Mouse (Mus musculus) neutrophil, adult 5-6 weeks (primary cell): ENCODE data around the gene Creg1. TPM values are rescaled to one million over a fixed set of nuclear protein-coding genes. Genes with fewer than 3 reads are reported as not detected.

ENCODE experiments used
- ATAC-seq: fragments of 151-379, 151-347 bp; 2 replicates; pipeline ENCODE4 v1.8.0; 2017; ENCODE audit warnings: mild to moderate bottlenecking, moderate TSS enrichment; ENCODE audit not compliant: insufficient number of reproducible peaks, poor library complexity, low FRiP score, severe bottlenecking; ENCODE audit errors: extremely low read depth
- total RNA-seq: library from RNA; stranded (forward); fragments of 200-1000 nt; gene quantifications from 2 replicates; pipeline ENCODE4 v1.2.3, GENCODE M21; 2017

The Creg1 gene
- total RNA-seq, 1 experiment from 2014 or later: 78.8 TPM

GRCm38 (mm10) chr1:165779954-165780585, 16.5 kb downstream of the Creg1 start:
- peak; percentile 7; the same call in 1 of the 2 replicates for ATAC-seq

- ATAC-seq: peak; percentile 66
Measured at GRCm38 (mm10) chr1:165780586-165781111, 17.1 kb downstream of the Creg1 start.

- no peak for ATAC-seq
Measured at GRCm38 (mm10) chr1:165781426-165781825, 17.9 kb downstream of the Creg1 start.

- ATAC-seq: no peak
Measured at GRCm38 (mm10) chr1:165781911-165782310, 18.4 kb downstream of the Creg1 start.

- ATAC-seq: no peak
Measured at GRCm38 (mm10) chr1:165786296-165786695, 22.8 kb downstream of the Creg1 start.

- no peak for ATAC-seq
Measured at GRCm38 (mm10) chr1:165788511-165788910, 25.0 kb downstream of the Creg1 start, which contains the start of gene Cd247. Cd247 (plus strand) TSS chr1:165788681.

- ATAC-seq: no peak
Measured at GRCm38 (mm10) chr1:165789066-165789660, 25.6 kb downstream of the Creg1 start.

- ATAC-seq: no peak
Measured at GRCm38 (mm10) chr1:165789963-165790362, 26.4 kb downstream of the Creg1 start.

GRCm38 (mm10) chr1:165790461-165791210, 27.1 kb downstream of the Creg1 start:
- ATAC-seq: no peak

GRCm38 (mm10) chr1:165791411-165791810, 27.9 kb downstream of the Creg1 start:
- ATAC-seq: no peak

GRCm38 (mm10) chr1:165801709-165802310, 38.3 kb downstream of the Creg1 start:
- ATAC-seq: no peak

- no peak for ATAC-seq
Measured at GRCm38 (mm10) chr1:165803107-165803506, 39.6 kb downstream of the Creg1 start.

GRCm38 (mm10) chr1:165804133-165804532, 40.6 kb downstream of the Creg1 start:
- no peak for ATAC-seq

GRCm38 (mm10) chr1:165810633-165811032, 47.1 kb downstream of the Creg1 start:
- ATAC-seq: no peak

- no peak for ATAC-seq
Measured at GRCm38 (mm10) chr1:165811170-165811569, 47.6 kb downstream of the Creg1 start.

- ATAC-seq: no peak
Measured at GRCm38 (mm10) chr1:165812775-165813174, 49.2 kb downstream of the Creg1 start.

GRCm38 (mm10) chr1:165814116-165814515, 50.6 kb downstream of the Creg1 start:
- ATAC-seq: no peak

GRCm38 (mm10) chr1:165814521-165815278, 51.2 kb downstream of the Creg1 start:
- no peak for ATAC-seq

- no peak for ATAC-seq
Measured at GRCm38 (mm10) chr1:165816391-165816790, 52.8 kb downstream of the Creg1 start.
